Mouse (Mus musculus) mouse embryonic stem cell (cell line): ENCODE measurements around the gene Sit1.
"Not testable (repeated sequence)": the region's sequence is repeated elsewhere in the genome, so short reads cannot be mapped to it uniquely, and the experiment has no call there.

Experiments used
- in situ Hi-C, 2 experiments: fragments of 300-500 bp; cut with MboI; formaldehyde crosslinking; loops; 1 replicate in 1 of 2; 3 replicates in 1 of 2; pipeline ENCODE4 v1.14.3; 2019 to 2020; ENCODE audit warnings: low sequenced_read_pairs in 2 of 2, low pct_unique_long_range_greater_than_20kb in 1 of 2, mixed read lengths in 1 of 2; ENCODE audit not compliant: unreplicated experiment in 1 of 2

Gene Sit1

GRCm38 (mm10) chr4:43504269-43504668 is 20.7 kb upstream of the Sit1 start:
- in situ Hi-C loops = no loop called here

GRCm38 (mm10) chr4:43503506-43503905 is 20.0 kb upstream of the Sit1 start:
- in situ Hi-C loops = no loop called here

GRCm38 (mm10) chr4:43503041-43503440 is 19.5 kb upstream of the Sit1 start:
- in situ Hi-C loops = no loop called here

- in situ Hi-C loops = no loop called here
Measured at GRCm38 (mm10) chr4:43499407-43500333, 16.1 kb upstream of the Sit1 start, which contains the start of gene Arhgef39. Arhgef39 (minus strand) TSS chr4:43499695.

GRCm38 (mm10) chr4:43498983-43499382 is 15.4 kb upstream of the Sit1 start:
- in situ Hi-C loops = no loop called here

GRCm38 (mm10) chr4:43497946-43498345 is 14.4 kb upstream of the Sit1 start:
- in situ Hi-C loops = no loop called here

- in situ Hi-C loops = no loop called here
Measured at GRCm38 (mm10) chr4:43497405-43497804, 13.9 kb upstream of the Sit1 start.

GRCm38 (mm10) chr4:43496587-43496986 is 13.1 kb upstream of the Sit1 start:
- in situ Hi-C loops = no loop called here

GRCm38 (mm10) chr4:43493846-43494240 is 10.3 kb upstream of the Sit1 start:
- in situ Hi-C loops = no loop called here

- in situ Hi-C loops = no loop called here
Measured at GRCm38 (mm10) chr4:43493186-43493845, 9.8 kb upstream of the Sit1 start.

- in situ Hi-C loops = no loop called here
Measured at GRCm38 (mm10) chr4:43492821-43493185, 9.3 kb upstream of the Sit1 start, which contains the start of gene Ccdc107. Ccdc107 (plus strand) TSS chr4:43492900.

- in situ Hi-C loops = no loop called here
Measured at GRCm38 (mm10) chr4:43492101-43492820, 8.7 kb upstream of the Sit1 start.

GRCm38 (mm10) chr4:43490801-43491200 is 7.3 kb upstream of the Sit1 start:
- in situ Hi-C loops = no loop called here

GRCm38 (mm10) chr4:43489611-43490010 is 6.1 kb upstream of the Sit1 start:
- in situ Hi-C loops = no loop called here

- in situ Hi-C loops = not testable (repeated sequence)
Measured at GRCm38 (mm10) chr4:43485666-43486065, 2.1 kb upstream of the Sit1 start.

GRCm38 (mm10) chr4:43482591-43482990 is 943 bp downstream of the Sit1 start:
- in situ Hi-C loops = loop anchor here in 1 of 2 experiments (5.0 kb wide), 1 partner anchor 40 kb away; the partner anchor contains the start of gene Tesk1

GRCm38 (mm10) chr4:43481894-43482456 is 1.6 kb downstream of the Sit1 start:
- in situ Hi-C loops = loop anchor here in 1 of 2 experiments (5.0 kb wide), 1 partner anchor 40 kb away; the partner anchor contains the start of gene Tesk1

GRCm38 (mm10) chr4:43480985-43481384 is 2.5 kb downstream of the Sit1 start:
- in situ Hi-C loops = loop anchor here in 1 of 2 experiments (5.0 kb wide), 1 partner anchor 39 kb away; the partner anchor contains the start of gene Tesk1
